ENCODE assay signal across 8 mouse cellular contexts in the genomic region with DNA sequence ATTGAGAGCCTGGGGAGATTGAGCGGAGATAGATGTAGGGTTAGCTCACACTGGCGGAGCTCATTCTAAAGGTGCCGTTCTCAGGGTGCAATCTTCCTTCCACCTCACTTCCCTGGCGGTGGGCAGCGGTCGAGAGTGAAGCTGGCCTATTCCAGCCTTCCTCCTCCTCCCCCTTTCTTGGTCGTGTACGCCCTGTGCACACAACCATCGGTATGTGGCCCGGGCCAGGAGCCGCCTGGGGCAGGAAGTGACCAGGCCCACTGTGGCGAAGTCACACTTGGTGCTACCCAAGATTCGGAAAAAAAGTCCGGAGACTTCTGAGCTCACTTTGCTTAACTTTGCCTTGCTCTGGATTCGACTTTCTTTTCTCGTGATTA. TPM values are rescaled to one million over a fixed set of nuclear protein-coding genes. Genes with fewer than 3 reads are reported as not detected.
DNase-seq lines count a peak whose midpoint lies in the region; ATAC-seq lines count a peak whose summit lies in the region.

No protein-coding gene starts in this region.

- H3K4me3 ChIP-seq in intestine, embryonic 14.5 days (ENCODE audit: low read depth, low read length), result peak overlapping the region; percentile 92
- H3K4me3 ChIP-seq in limb, embryonic 13.5 days, result peak overlapping the region; percentile 69
- peak overlapping the region; percentile 95 for H3K4me3 ChIP-seq in midbrain, embryonic 13.5 days (replicated peaks)

- peak; percentile 40 to 50 for DNase-seq in cerebellum, adult 18-20 months
- DNase-seq in cerebellum, adult 9-10 months, result no peak
- peak; percentile 35 for DNase-seq in embryo, embryonic 11.5 days (ENCODE audit: low read depth, low spot score)
- peak; percentile 28 to 44 for DNase-seq in gastrocnemius, postnatal 36 days
- DNase-seq in intestine, embryonic 14.5 days (ENCODE audit: low spot score), result peak; percentile 80
- peak; percentile 49 for DNase-seq in spleen, adult 12 weeks (ENCODE audit: low spot score)

- intact Hi-C loops in gastrocnemius, postnatal 36 days (cut with DNase I), result loop anchor here (5.0 kb wide), 2 partner anchors 106 to 146 kb away; a partner anchor contains a TSS

- peak overlapping the region; percentile 92 for H3K4me2 ChIP-seq in intestine, embryonic 14.5 days (ENCODE audit: low read length)
- H3K4me2 ChIP-seq in limb, embryonic 13.5 days (replicated peaks), result peak overlapping the region; percentile 73
- H3K4me2 ChIP-seq in midbrain, embryonic 13.5 days (replicated peaks), result peak overlapping the region; percentile 94

- peak overlapping the region; percentile 98 for H3K9ac ChIP-seq in intestine, embryonic 14.5 days (ENCODE audit: low read length)
- peak overlapping the region; percentile 87 for H3K9ac ChIP-seq in limb, embryonic 13.5 days
- H3K9ac ChIP-seq in midbrain, embryonic 13.5 days (replicated peaks), result peak overlapping the region; percentile 94

- peak overlapping the region; percentile 99 for H3K27ac ChIP-seq in intestine, embryonic 14.5 days (ENCODE audit: low read depth)
- H3K27ac ChIP-seq in limb, embryonic 13.5 days, result peak overlapping the region; percentile 96
- peak overlapping the region; percentile 96 for H3K27ac ChIP-seq in midbrain, embryonic 13.5 days

- H3K27me3 ChIP-seq in intestine, embryonic 14.5 days (replicated peaks; ENCODE audit: control insufficient read depth, insufficient read depth, low read length), result no peaks in the 10 kb centered on the region
- H3K27me3 ChIP-seq in limb, embryonic 13.5 days, result no peaks in the 10 kb centered on the region
- no peaks in the 10 kb centered on the region for H3K27me3 ChIP-seq in midbrain, embryonic 13.5 days

- WGBS in intestine, embryonic 14.5 days, result 0% methylated on average over 16 of the region's 16 CpGs
- 0% methylated on average over 16 of the region's 16 CpGs for WGBS in limb, embryonic 13.5 days
- WGBS in midbrain, embryonic 13.5 days, result 0% methylated on average over 16 of the region's 16 CpGs

- H3K4me1 ChIP-seq in intestine, embryonic 14.5 days (replicated peaks; ENCODE audit: control insufficient read depth, insufficient read depth, low read length), result peaks cover 22% of the 10 kb centered on the region
- H3K4me1 ChIP-seq in limb, embryonic 13.5 days, result peaks cover 24% of the 10 kb centered on the region
- peaks cover 33% of the 10 kb centered on the region for H3K4me1 ChIP-seq in midbrain, embryonic 13.5 days (replicated peaks)

- H3K9me3 ChIP-seq in intestine, embryonic 14.5 days (ENCODE audit: control insufficient read depth, low read length), result no peaks in the 10 kb centered on the region
- H3K9me3 ChIP-seq in limb, embryonic 13.5 days, result no peaks in the 10 kb centered on the region
- no peaks in the 10 kb centered on the region for H3K9me3 ChIP-seq in midbrain, embryonic 13.5 days

- ATAC-seq in intestine, embryonic 14.5 days (replicated peaks; ENCODE audit: low FRiP score, low TSS enrichment, low read depth), result peak; percentile 40
- no peak for ATAC-seq in limb, embryonic 13.5 days (ENCODE audit: low FRiP score, low read depth)
- ATAC-seq in midbrain, embryonic 13.5 days, result peak; percentile 12; the same call in 1 of the 2 replicates

- H3K36me3 ChIP-seq in intestine, embryonic 14.5 days (ENCODE audit: control insufficient read depth, insufficient read depth, low read length), result no peaks in the 10 kb centered on the region
- H3K36me3 ChIP-seq in limb, embryonic 13.5 days, result no peaks in the 10 kb centered on the region
- no peaks in the 10 kb centered on the region for H3K36me3 ChIP-seq in midbrain, embryonic 13.5 days

RNA-seq across cellular contexts. Expression of a gene that starts 0.8 kb away (rescaled TPM):
- total RNA-seq in gastrocnemius, postnatal 36 days (2021), result 10 to 100 TPM; 28.0 to 28.4 TPM
- 579 and 583 TPM in 2 replicates for polyA plus RNA-seq in intestine, embryonic 14.5 days (2014; fragmentation: Nextera tagmentation; extraction: Ambion mirVana)
- polyA plus RNA-seq in limb, embryonic 13.5 days (2015; fragmentation: Nextera tagmentation; extraction: Ambion mirVana), result 656 and 713 TPM in 2 replicates
- polyA plus RNA-seq in midbrain, embryonic 13.5 days (2015; fragmentation: Nextera tagmentation; extraction: Ambion mirVana), result 579 and 596 TPM in 2 replicates

RNA-seq across cellular contexts. Expression of a gene that starts 31.0 kb away (rescaled TPM):
- 1 to 10 TPM; 3.0 to 3.2 TPM for total RNA-seq in gastrocnemius, postnatal 36 days (2021)
- 11.3 and 11.7 TPM in 2 replicates for polyA plus RNA-seq in intestine, embryonic 14.5 days (2014; fragmentation: Nextera tagmentation; extraction: Ambion mirVana)
- polyA plus RNA-seq in limb, embryonic 13.5 days (2015; fragmentation: Nextera tagmentation; extraction: Ambion mirVana), result 9.4 and 10.0 TPM in 2 replicates
- polyA plus RNA-seq in midbrain, embryonic 13.5 days (2015; fragmentation: Nextera tagmentation; extraction: Ambion mirVana), result 12.6 and 12.8 TPM in 2 replicates

RNA-seq across cellular contexts. Expression of a gene that starts 54.4 kb away (rescaled TPM):
- not detected for total RNA-seq in gastrocnemius, postnatal 36 days (2021)
- 0.12 and 0.31 TPM in 2 replicates for polyA plus RNA-seq in intestine, embryonic 14.5 days (2014; fragmentation: Nextera tagmentation; extraction: Ambion mirVana)
- 0.04 and 0.06 TPM in 2 replicates for polyA plus RNA-seq in limb, embryonic 13.5 days (2015; fragmentation: Nextera tagmentation; extraction: Ambion mirVana)
- polyA plus RNA-seq in midbrain, embryonic 13.5 days (2015; fragmentation: Nextera tagmentation; extraction: Ambion mirVana), result 0.03 and 0.05 TPM in 2 replicates
